Mouse (Mus musculus): ENCODE data around the gene Vps45.

The Vps45 gene

GRCm38 (mm10) chr3:95957359-95958148, 100.7 kb downstream of the Vps45 start:
- TF ChIP-seq GATA4 (IDR thresholded peaks at IDR 0.05; ENCODE audit: insufficient replicate concordance, low read length), result no peak

- no peak for TF ChIP-seq GATA4 (IDR thresholded peaks at IDR 0.05; ENCODE audit: insufficient replicate concordance, low read length)
Measured at GRCm38 (mm10) chr3:95955318-95955717, 102.9 kb downstream of the Vps45 start.

- TF ChIP-seq GATA4 (IDR thresholded peaks at IDR 0.05; ENCODE audit: insufficient replicate concordance, low read length), result no peak
Measured at GRCm38 (mm10) chr3:95953522-95953921, 104.7 kb downstream of the Vps45 start.

GRCm38 (mm10) chr3:95953023-95953422, 105.2 kb downstream of the Vps45 start:
- TF ChIP-seq GATA4 (IDR thresholded peaks at IDR 0.05; ENCODE audit: insufficient replicate concordance, low read length), result no peak

GRCm38 (mm10) chr3:95950763-95951551, 107.3 kb downstream of the Vps45 start:
- TF ChIP-seq GATA4 (IDR thresholded peaks at IDR 0.05; ENCODE audit: insufficient replicate concordance, low read length), result no peak
